Mouse (Mus musculus) granulocyte monocyte progenitor cell, adult 5-6 weeks (primary cell): Measurements from ENCODE around the gene Hic2. TPM values are rescaled to one million over a fixed set of nuclear protein-coding genes. Genes with fewer than 3 reads are reported as not detected.
"Not testable (repeated sequence)": the region's sequence is repeated elsewhere in the genome, so short reads cannot be mapped to it uniquely, and the experiment has no call there.

ENCODE experiments used
- ATAC-seq: replicated peaks from 2 replicates; pipeline ENCODE4 v1.8.0; 2016; ENCODE audit warnings: mild to moderate bottlenecking, moderate TSS enrichment, inconsistent platforms; ENCODE audit not compliant: poor library complexity, severe bottlenecking
- total RNA-seq, 2 experiments: library from RNA; stranded (forward) in 1 of 2; stranded (reverse) in 1 of 2; fragments of 200-712, 200-1000 nt in 1 of 2; fragments of >200 nt in 1 of 2; fragmentation: Nextera tagmentation in 1 of 2; gene quantifications; 2 replicates each; pipeline ENCODE4 v1.2.3; 2014 to 2017

Gene Hic2
- total RNA-seq (2014; fragmentation: Nextera tagmentation) (2.3 and 5.0 TPM in 2 replicates), total RNA-seq (2017) (2.0 and 2.4 TPM in 2 replicates)

DNA sequence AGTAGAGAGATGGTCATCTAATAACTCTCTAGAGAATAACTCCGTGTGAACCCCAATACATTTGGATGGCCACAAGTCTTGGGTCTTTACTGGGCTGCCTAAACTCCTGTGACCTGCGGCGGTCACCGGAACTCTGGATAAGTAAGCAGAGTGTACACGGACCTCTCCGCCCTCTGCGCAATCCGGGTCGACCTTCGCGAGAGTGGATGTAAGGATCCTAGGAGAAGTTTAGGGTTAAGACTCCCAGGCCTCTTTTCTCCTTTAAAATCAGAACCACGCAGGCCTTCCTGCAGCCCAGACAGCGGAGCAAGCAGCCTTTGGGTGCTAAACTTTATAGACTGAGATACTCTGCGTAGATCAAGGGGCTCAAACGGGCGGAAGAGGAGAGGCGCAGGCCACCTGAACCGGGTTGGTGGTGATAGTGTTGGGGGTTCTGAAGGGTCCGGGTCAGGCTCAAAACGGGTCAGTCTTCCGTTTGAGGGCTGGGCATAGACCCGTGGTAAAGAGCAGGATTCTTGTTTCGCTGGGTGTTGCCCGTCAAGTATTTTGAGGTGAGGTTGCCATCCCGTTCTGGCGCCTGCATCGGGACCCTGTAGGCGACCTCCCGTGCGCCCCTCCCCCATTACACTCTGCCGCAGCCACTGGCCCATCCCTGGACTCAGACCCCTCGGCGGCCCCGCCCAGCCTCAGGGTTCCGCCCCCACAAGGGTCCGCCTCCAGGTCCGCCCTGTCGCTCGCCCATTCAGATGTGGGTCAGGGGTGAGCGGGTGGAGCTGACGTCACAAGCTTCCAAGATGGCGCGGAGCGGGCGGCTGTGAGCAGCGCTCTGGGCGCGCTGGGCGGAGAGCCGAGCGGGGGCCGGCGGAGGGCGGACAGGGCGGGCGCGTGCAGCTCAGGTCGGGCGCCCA lies at the start of gene Hic2:
Gene Hic2, plus strand, starts transcription at position 779 of the 908 bp plus-strand sequence.
- ATAC-seq: peak; percentile 96

DNA sequence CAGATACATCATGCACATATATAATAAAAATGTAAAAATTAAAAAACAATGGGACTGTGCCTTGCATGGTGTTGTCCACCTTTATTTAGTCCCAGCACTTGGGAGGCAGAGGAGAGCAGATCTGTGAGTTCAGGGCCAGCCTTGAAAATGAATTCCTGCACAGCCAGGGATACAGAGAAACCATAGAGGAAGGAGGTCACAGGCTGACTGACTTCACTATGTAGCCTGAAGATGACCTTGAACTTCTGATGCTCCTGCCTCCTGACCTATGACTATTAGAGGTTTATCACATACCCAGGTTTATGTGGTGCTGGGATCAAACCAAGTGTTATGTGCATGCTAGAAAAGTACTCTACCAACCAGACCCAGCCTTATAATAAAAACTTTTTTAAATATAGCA lies 47.9 kb upstream of the Hic2 start:
- no peak for ATAC-seq

DNA sequence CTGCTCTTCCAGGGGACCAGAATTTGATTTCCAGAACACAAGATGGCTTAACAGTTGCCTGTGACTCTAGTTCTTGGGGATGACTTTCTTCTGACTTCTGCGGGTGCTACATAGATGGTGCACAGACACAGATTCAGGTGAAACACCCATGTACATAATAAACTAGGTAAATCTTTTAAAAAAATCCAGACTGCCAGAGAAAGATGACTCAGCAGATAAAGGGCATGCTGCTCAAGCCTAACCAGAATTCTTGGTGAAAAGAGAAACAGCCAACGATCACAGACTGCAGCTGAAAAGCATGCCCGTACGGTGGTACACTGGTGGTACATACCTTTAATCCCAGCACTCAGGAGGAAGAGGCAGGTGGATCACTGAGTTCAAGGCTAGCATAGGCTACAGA lies 39.5 kb upstream of the Hic2 start:
- ATAC-seq: no peak

DNA sequence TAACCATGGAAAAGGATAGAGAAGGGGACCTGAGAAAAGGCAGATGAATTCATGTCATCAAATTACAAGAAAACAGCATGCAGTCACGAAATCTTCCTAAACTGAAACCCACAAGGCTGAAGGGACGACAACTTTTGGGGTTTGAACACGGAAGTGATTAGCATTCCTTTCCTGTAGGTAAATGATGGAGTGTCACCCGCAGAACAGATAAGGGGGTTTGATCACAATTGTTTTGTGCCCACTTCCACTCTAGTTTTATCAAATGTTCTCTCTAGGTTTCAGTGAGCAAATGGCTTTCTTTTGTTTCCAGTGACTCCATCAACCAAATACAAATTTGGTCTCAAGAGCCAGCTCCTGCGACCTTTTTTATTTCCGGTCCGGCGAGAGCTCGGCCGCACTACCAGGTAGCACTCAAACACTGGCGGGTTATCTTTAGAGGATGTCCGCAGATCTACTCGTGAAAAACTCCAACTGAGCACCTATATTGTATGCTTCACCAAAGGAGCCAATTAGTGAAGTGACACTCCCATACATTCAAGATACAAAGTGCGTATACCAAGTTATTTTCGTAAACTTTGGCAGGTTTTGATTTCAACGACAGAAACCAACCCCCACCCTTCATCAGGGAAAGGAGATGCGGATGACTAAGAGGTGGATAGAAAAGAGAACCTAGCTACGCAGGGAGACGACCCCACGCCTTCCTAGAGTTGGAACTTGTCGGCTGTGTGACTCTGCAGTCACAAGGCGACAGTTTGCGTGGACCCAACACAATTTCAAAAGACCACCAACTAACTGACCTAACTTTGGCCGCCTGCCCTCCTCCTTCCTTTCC lies 33.0 kb upstream of the Hic2 start:
- ATAC-seq: peak; percentile 33

DNA sequence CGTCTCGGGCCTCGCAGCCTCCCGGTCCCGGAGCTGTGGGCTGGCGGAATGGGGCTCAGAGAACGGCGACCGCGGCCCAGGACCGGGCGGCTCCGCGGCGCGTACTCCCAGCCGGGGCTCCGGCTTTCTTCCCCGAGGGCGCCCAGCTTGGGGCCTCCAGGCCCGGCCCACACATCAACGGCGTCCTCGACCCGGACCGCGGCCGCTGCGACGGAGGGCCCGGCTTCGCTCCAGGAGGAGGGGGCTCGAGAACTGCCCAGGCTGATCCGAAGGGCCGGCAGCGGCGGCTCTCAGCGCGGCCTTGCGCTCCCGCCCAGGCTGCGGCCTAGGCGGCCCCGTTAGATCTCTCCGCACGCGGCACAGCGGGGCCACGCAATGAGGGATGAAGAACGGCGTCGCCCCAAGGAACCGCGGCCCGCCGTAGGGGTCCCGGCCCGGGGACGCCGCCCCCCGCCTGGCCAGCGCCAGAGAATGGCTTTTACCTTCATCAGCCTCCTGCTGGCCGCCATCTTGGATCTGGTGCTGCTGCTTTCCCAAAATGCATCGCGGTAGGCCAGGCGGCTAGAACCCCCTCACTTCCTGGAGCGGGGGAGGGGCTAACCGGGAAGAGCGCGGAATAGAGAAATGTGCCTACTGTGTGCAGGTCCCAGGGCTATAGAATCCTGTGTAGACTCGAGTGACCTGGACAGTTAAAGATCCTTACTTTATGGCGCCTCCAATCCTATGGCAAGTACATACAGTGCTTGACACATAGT lies 32.2 kb upstream of the Hic2 start:
- peak; percentile 81 for ATAC-seq

DNA sequence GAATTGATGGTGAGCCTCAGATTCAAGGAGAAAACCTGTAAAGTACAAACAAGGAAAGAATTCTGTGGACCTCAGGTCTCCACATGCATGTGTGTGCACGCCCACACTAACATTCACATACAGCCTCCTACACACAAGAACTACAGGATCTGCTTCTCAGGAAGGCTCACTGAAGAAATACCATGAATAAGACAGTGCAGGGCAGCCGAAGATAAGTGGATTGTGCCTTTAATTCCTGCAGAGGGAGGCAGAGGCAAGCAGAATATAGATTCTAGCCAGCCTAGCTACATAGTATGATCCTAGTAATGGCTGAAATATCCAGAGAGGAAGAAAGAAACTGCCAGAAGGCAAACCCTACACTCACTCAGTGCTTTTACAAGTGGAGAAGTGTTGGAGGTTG lies 31.4 kb upstream of the Hic2 start:
- ATAC-seq: peak; percentile 43

DNA sequence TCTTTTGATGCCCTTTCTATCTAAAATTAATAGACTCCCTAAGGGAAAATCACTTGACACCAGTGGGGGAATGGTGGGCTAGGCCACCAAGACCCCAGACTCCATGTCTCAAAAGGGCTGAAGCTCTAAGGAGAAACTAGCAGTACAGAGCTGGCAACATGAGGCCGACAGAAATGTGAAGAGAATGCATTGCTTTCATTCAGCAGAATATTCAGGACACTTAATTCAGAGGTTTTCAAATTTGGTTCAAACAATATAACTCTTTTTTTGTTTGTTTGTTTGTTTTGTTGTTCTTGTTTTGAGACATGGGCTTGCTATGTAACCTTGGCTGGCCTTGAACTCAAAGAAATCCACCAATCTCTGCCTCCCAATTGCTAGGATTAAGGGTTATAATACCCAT lies 30.8 kb upstream of the Hic2 start, which contains the start of gene Ube2l3:
Gene Ube2l3, minus strand, starts transcription at position 101 of the 400 bp plus-strand sequence.
- ATAC-seq: no peak

DNA sequence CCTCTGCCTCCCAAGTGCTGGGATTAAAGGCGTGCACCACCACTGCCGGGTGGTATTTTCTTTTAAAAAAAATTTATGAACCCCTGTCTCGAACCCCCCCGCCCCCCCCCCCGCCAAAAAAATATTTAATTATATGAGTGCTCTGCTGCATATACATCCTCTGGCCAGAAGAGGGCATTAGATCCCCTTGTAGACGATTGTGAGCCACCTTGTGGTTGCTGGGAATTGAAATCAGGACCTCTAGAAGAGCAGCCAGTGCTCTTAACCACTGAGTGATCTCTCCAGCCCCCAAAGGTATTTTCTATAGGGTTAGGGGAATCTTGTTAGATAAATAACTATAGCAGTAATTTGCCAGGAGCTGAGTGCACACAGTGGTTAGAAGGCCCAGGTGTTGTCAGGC lies 28.4 kb upstream of the Hic2 start:
- ATAC-seq: no peak

DNA sequence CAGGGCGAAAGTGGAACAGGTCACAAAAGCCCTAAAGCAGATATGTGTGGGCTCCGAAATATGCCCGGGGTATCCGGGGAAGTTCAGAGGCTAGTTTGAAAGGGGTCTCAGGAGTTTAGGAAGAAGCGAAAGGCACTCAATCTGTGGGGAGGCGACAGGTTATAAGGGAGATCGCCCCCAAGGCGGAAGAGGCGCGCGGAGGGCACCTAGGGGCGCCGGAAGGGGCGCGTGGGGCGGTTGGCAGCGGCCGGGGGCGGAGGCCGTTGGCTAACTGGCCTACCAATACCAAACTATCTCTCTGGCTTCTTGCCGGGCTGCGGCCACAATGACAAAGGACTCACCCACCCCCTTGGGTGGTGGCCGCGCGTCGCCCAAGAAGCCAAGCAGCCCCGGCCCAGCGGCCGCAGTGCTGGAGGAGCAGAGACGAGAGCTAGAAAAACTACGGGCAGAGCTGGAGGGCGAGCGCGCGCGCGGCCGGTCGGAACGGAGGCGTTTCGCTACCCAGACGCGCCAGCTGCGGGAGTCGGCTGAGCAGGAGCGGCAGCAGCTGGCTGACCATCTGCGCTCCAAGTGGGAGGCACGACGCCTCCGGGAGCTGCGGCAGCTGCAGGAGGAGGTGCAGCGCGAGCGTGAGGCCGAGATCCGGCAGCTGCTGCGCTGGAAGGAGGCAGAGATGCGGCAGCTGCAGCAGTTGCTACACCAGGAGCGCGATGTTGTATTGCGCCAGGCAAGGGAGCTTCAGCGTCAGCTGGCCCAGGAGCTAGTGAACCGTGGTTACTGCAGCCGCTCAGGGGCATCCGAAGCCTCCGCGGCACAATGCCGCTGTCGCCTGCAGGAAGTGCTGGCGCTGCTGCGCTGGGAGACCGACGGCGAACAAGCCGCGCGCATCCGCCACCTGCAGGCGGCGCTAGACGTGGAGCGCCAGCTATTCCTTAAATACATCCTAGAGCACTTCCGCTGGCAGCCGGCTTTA lies 24.7 kb upstream of the Hic2 start, which contains the start of gene Rimbp3:
Gene Rimbp3, plus strand, starts transcription at position 215 of the 973 bp plus-strand sequence.
- ATAC-seq: peak; percentile 71

DNA sequence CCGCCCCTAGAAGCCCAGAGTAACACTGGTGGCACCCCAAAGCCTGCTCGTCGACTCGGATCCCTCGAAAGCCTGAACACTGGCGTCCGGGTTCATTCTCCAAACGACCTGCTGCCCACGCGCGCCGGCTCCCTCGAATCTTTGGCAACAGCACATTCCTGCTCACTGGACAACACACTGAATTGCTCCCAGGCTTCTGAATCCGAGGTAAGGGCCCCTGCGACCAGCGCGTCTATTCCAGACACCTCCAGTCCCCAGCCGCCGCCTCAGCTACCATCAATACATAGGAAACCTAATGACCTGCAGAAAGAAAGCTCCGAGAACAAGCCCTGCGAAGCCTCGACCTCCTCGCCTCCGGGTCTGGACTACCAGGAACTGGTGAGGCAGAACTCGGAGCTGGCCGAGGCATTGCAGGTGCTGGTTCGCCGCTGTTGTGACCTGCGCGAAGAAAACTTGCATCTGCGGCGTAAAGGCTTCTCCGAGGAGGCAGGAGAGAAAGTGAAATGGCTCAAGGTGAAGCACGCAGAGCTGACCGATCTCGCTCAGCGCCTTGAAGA lies 23.9 kb upstream of the Hic2 start:
- ATAC-seq: no peak

DNA sequence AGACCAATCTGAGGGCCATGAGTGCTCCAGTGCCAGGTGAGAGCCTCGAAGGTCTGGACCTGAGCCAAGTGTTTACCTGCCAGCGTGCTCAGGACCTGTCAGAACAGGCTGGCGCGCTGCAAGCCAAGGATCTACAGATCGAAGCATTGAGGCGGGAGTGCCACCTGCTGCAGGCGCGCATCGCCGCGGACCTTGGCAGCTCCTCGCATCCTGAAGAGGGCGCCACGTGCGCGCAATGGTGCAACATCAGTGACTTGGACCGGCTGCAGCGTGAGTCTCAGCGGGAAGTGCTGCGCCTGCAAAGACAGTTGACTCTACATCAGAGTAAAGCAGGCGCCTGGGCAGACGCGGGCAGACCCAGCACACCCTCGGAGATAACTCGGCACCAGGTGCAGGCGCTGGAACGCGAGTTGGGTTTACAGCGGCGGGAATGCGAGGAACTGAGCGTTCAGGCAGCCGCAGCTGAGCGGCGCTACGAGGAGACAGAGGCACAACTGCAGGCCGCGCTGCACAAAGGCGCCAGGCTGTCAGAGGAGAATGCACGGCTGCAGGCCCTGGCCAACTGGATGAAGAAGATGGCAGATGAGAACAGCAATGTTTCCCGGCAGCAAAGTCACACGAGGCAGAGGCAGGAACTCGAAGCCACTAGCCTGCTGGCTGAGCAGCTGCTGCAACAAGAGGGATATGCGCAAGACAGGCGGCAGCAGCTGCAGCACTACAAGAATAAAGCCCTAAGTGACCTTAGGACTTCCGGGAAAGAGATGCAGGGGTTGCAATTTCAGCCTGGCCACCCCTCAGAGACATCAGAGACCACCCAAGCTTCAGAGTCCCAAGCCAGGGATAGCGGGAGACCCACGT lies 23.2 kb upstream of the Hic2 start:
- peak; percentile 83 for ATAC-seq

DNA sequence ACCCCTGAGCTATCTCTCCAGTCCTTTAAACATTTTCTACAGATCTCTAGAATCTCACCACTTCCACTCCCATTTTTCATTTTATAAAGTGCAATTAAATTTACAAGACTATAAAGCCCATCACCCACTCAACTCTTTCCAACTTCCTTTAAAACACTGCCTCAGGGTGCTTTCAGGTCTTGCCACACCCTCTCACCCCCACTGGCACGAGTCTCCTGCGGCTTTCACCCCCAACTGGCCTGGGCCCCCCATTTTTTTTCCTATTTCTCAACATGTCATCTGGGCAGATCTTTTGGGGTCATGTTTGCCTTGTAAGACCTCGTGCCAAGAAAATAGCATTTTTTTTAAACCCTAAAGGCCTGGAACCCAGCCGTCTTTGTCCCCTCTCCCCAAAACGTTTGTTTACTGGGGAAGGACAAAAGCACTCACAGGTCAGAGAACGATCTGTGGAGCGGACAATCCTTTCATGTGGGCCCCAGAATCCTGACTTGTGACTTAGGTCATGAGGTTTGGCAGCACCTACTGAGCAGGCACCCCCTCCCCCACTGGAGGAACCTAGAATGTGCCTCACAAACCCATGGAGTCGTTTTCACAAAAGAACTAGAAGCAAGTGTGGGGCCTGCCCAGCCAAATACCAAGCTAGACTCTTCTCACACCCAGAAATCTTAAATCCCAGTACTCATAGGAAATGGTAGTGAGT lies 16.3 kb upstream of the Hic2 start:
- ATAC-seq: peak; percentile 96

DNA sequence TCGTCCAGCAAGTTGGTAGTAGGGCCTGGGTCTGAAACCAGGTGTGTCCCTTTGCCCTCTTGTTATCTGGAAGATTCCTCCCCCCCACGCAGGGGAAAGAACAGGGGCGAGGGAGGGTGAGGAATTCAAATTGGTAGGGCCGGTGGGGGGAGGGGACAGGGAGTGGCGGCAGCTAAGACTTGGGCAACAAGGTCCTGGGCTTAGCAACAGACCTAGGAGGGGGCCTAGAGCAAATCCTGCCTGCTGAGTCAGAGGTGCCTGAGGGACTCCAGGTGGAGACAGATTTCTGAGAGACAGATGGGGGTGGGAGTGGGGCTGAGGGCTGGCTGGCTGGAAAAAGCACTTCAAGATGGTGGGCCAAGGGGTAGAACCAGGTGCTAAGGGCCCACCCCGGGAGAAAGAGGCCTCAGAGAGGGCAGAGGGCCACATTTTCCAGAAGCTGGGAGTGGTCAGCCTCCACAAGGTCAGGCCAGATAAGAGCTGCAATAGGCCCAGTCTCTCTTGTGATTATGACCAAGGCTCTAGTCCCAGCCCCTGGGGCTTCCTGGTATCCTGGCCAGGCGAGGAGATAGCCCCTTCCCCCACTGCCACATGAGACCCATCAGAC lies 13.1 kb upstream of the Hic2 start:
- ATAC-seq: no peak

DNA sequence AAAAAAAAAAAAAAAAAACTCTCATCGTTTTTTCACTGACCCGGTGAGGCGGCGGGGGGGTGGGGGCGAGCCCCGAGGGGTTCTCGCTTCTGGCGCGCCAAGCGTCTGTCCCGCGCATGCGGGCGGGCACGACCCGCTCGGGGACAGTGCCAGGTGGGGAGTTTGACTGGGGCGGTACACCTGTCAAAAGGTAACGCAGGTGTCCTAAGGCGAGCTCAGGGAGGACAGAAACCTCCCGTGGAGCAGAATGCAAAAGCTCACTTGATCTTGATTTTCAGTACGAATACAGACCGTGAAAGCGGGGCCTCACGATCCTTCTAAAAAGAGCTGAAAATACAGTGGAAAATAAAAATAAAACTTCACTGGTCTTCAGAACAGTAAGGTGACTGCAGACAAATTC lies 11.2 kb upstream of the Hic2 start:
- ATAC-seq: peak; percentile 98

DNA sequence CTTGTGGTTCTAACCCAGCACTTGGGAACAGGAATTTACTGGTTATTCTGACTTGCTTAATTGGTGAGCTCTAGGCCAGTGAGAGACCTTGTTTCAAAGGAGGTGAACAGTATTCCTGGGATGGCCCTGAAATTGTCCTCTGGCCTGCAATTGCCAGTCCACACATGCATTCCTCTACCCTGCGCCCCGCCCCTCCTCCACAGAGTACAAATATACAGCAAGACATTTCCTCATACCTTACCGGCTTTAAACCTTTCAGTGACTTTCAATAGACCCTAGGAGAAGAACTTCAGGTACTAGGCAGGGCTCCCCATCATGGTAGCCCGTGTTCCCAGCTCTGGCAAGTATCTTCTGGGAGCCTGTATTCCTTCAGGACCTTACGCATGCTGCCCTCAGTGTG lies 7.8 kb upstream of the Hic2 start:
- no peak for ATAC-seq

DNA sequence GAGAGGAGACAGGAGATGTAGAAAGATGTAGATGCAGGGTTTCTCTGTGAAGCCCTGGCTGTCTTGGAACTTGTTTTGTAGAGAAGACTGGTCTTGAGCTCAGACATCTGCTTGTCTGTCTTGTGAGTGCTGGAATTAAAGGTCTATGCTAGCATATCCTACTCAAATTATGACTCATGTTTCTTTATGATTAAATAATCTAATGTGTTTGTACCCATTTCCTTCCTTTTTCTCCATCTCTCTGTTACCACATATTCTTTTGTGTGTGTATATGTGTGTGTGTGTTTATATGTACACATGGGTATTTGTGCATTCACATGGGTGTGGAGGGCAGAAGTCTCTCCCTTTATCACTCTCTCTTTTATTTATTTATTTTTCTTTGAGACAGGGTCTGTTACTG lies 6.9 kb upstream of the Hic2 start:
- ATAC-seq: no peak

DNA sequence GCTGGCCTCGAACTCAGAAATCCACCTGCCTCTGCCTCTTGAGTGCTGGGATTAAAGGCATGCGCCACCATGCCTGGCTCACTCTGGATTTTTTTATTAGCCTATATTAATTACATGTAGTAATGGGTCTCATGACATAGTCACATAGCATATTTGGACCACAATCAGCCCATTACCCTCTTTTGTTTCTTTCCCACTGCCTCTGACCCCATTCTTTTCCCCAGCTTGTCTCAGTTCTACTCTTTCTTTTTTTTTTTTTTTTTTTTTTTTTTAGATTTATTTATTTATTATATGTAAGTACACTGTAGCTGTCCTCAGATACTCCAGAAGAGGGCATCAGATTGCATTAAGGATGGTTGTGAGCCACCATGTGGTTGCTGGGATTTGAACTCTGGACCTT lies 1.8 kb upstream of the Hic2 start:
- not testable (repeated sequence) for ATAC-seq
